Mouse (Mus musculus) forebrain, embryonic 13.5 days (tissue): ENCODE measurements around the gene Tgfbrap1. TPM values are rescaled to one million over a fixed set of nuclear protein-coding genes. Genes with fewer than 3 reads are reported as not detected.

Source experiments
- microRNA-seq: library from miRNA; unstranded; fragments of <30 nt; microRNA quantifications from one replicate; pipeline ENCODE4, GENCODE M21; 2016
- polyA plus RNA-seq: library from polyadenylated mRNA; unstranded; fragments of >200 nt; fragmentation: Nextera tagmentation; extraction: Ambion mirVana; gene quantifications from 2 replicates; pipeline ENCODE4 v1.2.1, GENCODE M21; 2015

Gene Tgfbrap1
- polyA plus RNA-seq, 1 experiment from 2014 or later = 13.2 TPM

Small RNA genes within 50 kb of the gene (microRNA-seq; reads per million reads assigned to microRNA genes)
- not detected for gene Gm24001

Other genes with a start within 250 kb of the Tgfbrap1 start
- gene Mrps9, start 247.4 kb downstream of the Tgfbrap1 start, polyA plus RNA-seq = 42.6 and 46.6 TPM in 2 replicates
- 28.7 and 30.2 TPM in 2 replicates for gene Gpr45, start 145.8 kb downstream of the Tgfbrap1 start, polyA plus RNA-seq
- 41.0 and 47.7 TPM in 2 replicates for gene AI597479, start 73 bp upstream of the Tgfbrap1 start, polyA plus RNA-seq
- gene Fhl2, start 98.3 kb upstream of the Tgfbrap1 start, polyA plus RNA-seq = 4.8 and 6.2 TPM in 2 replicates